In the genomic region with DNA sequence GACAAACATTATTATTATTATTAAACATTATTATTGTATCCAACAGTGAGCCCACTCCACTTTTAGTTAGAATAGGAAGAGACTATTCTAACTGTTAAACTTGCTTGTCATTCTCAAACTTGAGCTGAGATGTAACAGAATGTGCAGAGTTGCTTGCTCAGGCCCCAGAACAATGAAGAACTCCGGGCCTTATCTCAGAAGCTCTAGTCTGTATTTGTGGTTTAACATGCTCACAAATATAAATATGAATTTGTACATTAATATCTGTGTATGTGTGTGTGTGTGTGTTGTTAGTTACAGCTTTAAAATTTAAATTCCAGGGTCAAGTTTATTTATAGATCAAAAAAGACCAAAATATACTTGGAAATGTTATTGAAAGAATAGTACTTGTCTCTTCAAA, we compare ENCODE assay signal across 17 mouse cellular contexts.
"Had no signal": no experiment of that assay in that cellular context is flagged by ENCODE, and none has a peak within 500 bp of the region (broad histone marks: within the 10 kb centered on the region; RNA-seq: fewer than 3 reads in every experiment).

No protein-coding gene starts in this region.

- H3K9me3 ChIP-seq: neural tube, embryonic 12.5 days; neural tube, embryonic 13.5 days; neural tube, embryonic 15.5 days; stomach, embryonic 15.5 days had no signal

- H3K9ac ChIP-seq: neural tube, embryonic 12.5 days; neural tube, embryonic 13.5 days; neural tube, embryonic 15.5 days; stomach, embryonic 15.5 days had no signal

- H3K27me3 ChIP-seq: neural tube, embryonic 12.5 days; neural tube, embryonic 13.5 days; neural tube, embryonic 15.5 days; stomach, embryonic 15.5 days had no signal

- H3K27ac ChIP-seq: neural tube, embryonic 12.5 days; neural tube, embryonic 13.5 days; neural tube, embryonic 15.5 days; stomach, embryonic 15.5 days; stomach, postnatal 0 days had no signal

- H3K4me3 ChIP-seq: neural tube, embryonic 12.5 days; neural tube, embryonic 13.5 days; neural tube, embryonic 15.5 days; stomach, embryonic 15.5 days had no signal

- H3K4me1 ChIP-seq: neural tube, embryonic 12.5 days; neural tube, embryonic 13.5 days; neural tube, embryonic 15.5 days; stomach, embryonic 15.5 days had no signal

- H3K36me3 ChIP-seq: neural tube, embryonic 12.5 days; neural tube, embryonic 13.5 days; neural tube, embryonic 15.5 days; stomach, embryonic 15.5 days had no signal

- DNase-seq: retina, postnatal 1 day; right cerebral cortex, adult 18-20 months; right cerebral cortex, postnatal 14 days; right cerebral cortex, postnatal 25 days; right cerebral cortex, postnatal 4 days; spleen, adult 18-20 months; thymus, adult 18-20 months; thymus, adult 2 months; thymus, postnatal 14 days; thymus, postnatal 25 days; thymus, postnatal 36 days; thymus, postnatal 4 days had no signal
